In the genomic region with DNA sequence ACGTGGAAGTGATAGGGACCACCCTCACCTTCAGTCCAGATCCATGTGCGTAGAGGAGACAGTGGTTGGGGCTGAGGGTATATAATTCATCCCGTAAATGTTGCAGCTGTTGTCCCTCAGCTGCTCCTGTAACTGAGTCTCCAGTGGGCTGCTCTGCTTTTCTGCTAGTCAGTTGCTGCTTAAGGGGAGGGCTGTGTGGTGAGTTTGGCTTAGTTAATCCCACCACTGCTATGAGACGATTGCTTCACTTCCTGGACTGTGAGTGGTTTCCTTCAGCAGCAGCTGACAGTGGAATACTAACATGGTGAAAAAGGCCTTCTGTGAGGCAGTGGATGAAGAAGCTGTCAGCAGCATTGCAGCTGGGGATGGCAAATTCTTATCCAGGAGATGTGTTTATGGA, we compare ENCODE assay signal across 12 mouse cellular contexts. TPM values are rescaled to one million over a fixed set of nuclear protein-coding genes. Genes with fewer than 3 reads are reported as not detected.
DNase-seq lines count a peak whose midpoint lies in the region; ATAC-seq lines count a peak whose summit lies in the region.
"Had no signal": no experiment of that assay in that cellular context is flagged by ENCODE, and none has a peak within 500 bp of the region (broad histone marks: within the 10 kb centered on the region; RNA-seq: fewer than 3 reads in every experiment).

No protein-coding gene starts in this region.

- no peak overlapping the region for H3K4me2 ChIP-seq in kidney, embryonic 14.5 days (replicated peaks; ENCODE audit: low read depth, low read length)
- H3K4me2 ChIP-seq: hindbrain, embryonic 12.5 days had no signal

- peaks cover 16% of the 10 kb centered on the region for H3K4me1 ChIP-seq in kidney, embryonic 14.5 days (ENCODE audit: control insufficient read depth, insufficient read depth, low read length)

- H3K9me3 ChIP-seq in kidney, embryonic 14.5 days (ENCODE audit: control insufficient read depth, low read length) = no peaks in the 10 kb centered on the region
- H3K9me3 ChIP-seq: hindbrain, embryonic 12.5 days had no signal

- H3K9ac ChIP-seq in kidney, embryonic 14.5 days (ENCODE audit: low read depth, low read length) = no peak overlapping the region; the same call in 1 of the 2 replicates
- H3K9ac ChIP-seq: forebrain, postnatal 0 days; hindbrain, embryonic 12.5 days had no signal

- H3K27me3 ChIP-seq in kidney, embryonic 14.5 days (ENCODE audit: control insufficient read depth, insufficient read depth, low read length) = no peaks in the 10 kb centered on the region
- H3K27me3 ChIP-seq: hindbrain, embryonic 12.5 days had no signal

- H3K4me3 ChIP-seq in kidney, embryonic 14.5 days (ENCODE audit: low read length) = no peak overlapping the region
- H3K4me3 ChIP-seq: hindbrain, embryonic 12.5 days had no signal

- 32% methylated on average over 4 of the region's 4 CpGs for WGBS in kidney, embryonic 14.5 days

- no peak for ATAC-seq in kidney, embryonic 14.5 days (ENCODE audit: low FRiP score, low TSS enrichment)
- ATAC-seq: forebrain, postnatal 0 days had no signal

- no peaks in the 10 kb centered on the region for H3K36me3 ChIP-seq in kidney, embryonic 14.5 days (ENCODE audit: control insufficient read depth, insufficient read depth, low read length)
- H3K36me3 ChIP-seq: hindbrain, embryonic 12.5 days had no signal

- peak overlapping the region; percentile 8; the same call in 1 of the 2 replicates for H3K27ac ChIP-seq in kidney, embryonic 14.5 days (ENCODE audit: low read depth, low read length)
- H3K27ac ChIP-seq: hindbrain, embryonic 12.5 days had no signal

- no peak for DNase-seq in kidney, adult 18-20 months
- DNase-seq in Muller cell, postnatal 12 days (ENCODE audit: inconsistent ontology term) = peak; percentile 53
- peak; percentile 82 for DNase-seq in fibroblast of lung, adult 2 months (ENCODE audit: low read depth)
- DNase-seq in lung, postnatal 10 days = peak; percentile 43
- DNase-seq in cerebellum, postnatal 36 days = no peak
- DNase-seq in cerebellum, adult 11-12 months = no peak
- DNase-seq in right cerebral cortex, postnatal 14 days = no peak
- DNase-seq: adrenal gland, adult 8-10 months; forebrain, postnatal 0 days; thymus, postnatal 25 days had no signal

RNA-seq across cellular contexts. Expression of gene Map3k20, which starts 33.0 kb away (rescaled TPM):
- 9.8 and 15.7 TPM in 2 replicates for polyA plus RNA-seq in kidney, embryonic 14.5 days (2014; fragmentation: Nextera tagmentation; extraction: Ambion mirVana)

Comparison
In these comparisons a context has a peak if more than half of its experiments do, and no peak if none do; other contexts are left out.
1. DNase-seq: peak in Muller cell, postnatal 12 days (single experiment), fibroblast of lung, adult 2 months (single experiment) and lung, postnatal 10 days (single experiment); none in kidney, adult 18-20 months (single experiment), cerebellum, postnatal 36 days (0 of 2), cerebellum, adult 11-12 months (single experiment) and right cerebral cortex, postnatal 14 days (single experiment).